Mouse (Mus musculus): ENCODE measurements at regions not wholly inside any gene's neighbourhood (a gene's known extent, or its start where the extent isn't known, plus 50 kb on each side); places are given as distances from the start of the nearest gene placed in this dataset.

GRCm38 (mm10) chr13:30044790-30045189 is 58.9 kb upstream of the E2f3 start:
- DNase-seq (ENCODE audit: low spot score in 2 of 2): no peak

GRCm38 (mm10) chr13:30042689-30043320 is 56.9 kb upstream of the E2f3 start:
- peak in 1 of 2 experiments; percentile 8 for DNase-seq (ENCODE audit: low spot score in 2 of 2)

GRCm38 (mm10) chr13:30041501-30042295 is 55.8 kb upstream of the E2f3 start:
- peak in 1 of 2 experiments; percentile 11 for DNase-seq (ENCODE audit: low spot score in 2 of 2)

- no peak for DNase-seq (ENCODE audit: low spot score in 2 of 2)
These were observed 54.4 kb upstream of the E2f3 start for GRCm38 (mm10) chr13:30040288-30040687.

- no peak for DNase-seq (ENCODE audit: low spot score in 2 of 2)
These were observed 53.9 kb upstream of the E2f3 start for GRCm38 (mm10) chr13:30039791-30040190.

GRCm38 (mm10) chr13:30036561-30036960 is 50.7 kb upstream of the E2f3 start:
- no peak for DNase-seq (ENCODE audit: low spot score in 2 of 2)

GRCm38 (mm10) chr13:30036071-30036470 is 50.2 kb upstream of the E2f3 start:
- no peak for DNase-seq (ENCODE audit: low spot score in 2 of 2)

Data from left cerebral cortex, adult 8-10 months (tissue).